In genomic region chr5:81610223-81610622, GRCm38 (mm10) we compare ENCODE assay signal across 11 mouse cellular contexts.
DNase-seq lines count a peak whose midpoint lies in the region; ATAC-seq and TF ChIP-seq lines count a peak whose summit lies in the region.
"Had no signal": no experiment of that assay in that cellular context is flagged by ENCODE, and none has a peak within 500 bp of the region (broad histone marks: within the 10 kb centered on the region; RNA-seq: fewer than 3 reads in every experiment).

No protein-coding gene starts in this region.

- 57% methylated on average over 5 of the region's 5 CpGs for WGBS in embryonic facial prominence, embryonic 14.5 days
- WGBS in embryonic facial prominence, embryonic 10.5 days = 76% methylated on average over 5 of the region's 5 CpGs
- WGBS in limb, embryonic 14.5 days = 65% methylated on average over 5 of the region's 5 CpGs
- 86% methylated on average over 5 of the region's 5 CpGs for WGBS in limb, embryonic 10.5 days
- 60% methylated on average over 5 of the region's 5 CpGs for WGBS in hindbrain, embryonic 16.5 days

- no peaks in the 10 kb centered on the region for H3K27me3 ChIP-seq in embryonic facial prominence, embryonic 14.5 days (replicated peaks; ENCODE audit: control insufficient read depth, insufficient read depth, low read length)
- no peaks in the 10 kb centered on the region for H3K27me3 ChIP-seq in embryonic facial prominence, embryonic 10.5 days (replicated peaks; ENCODE audit: low read depth, poor library complexity, severe bottlenecking)
- no peaks in the 10 kb centered on the region for H3K27me3 ChIP-seq in limb, embryonic 14.5 days (ENCODE audit: control insufficient read depth, insufficient read depth, low read length)
- H3K27me3 ChIP-seq in limb, embryonic 10.5 days (ENCODE audit: low read depth, poor library complexity, severe bottlenecking) = no peaks in the 10 kb centered on the region
- no peaks in the 10 kb centered on the region for H3K27me3 ChIP-seq in hindbrain, embryonic 16.5 days (replicated peaks; ENCODE audit: control insufficient read depth, insufficient read depth, low read length)
- H3K27me3 ChIP-seq: heart, embryonic 13.5 days; limb, embryonic 15.5 days had no signal

- no peak overlapping the region for H3K4me3 ChIP-seq in embryonic facial prominence, embryonic 14.5 days (ENCODE audit: low read depth, low read length)
- no peak overlapping the region for H3K4me3 ChIP-seq in embryonic facial prominence, embryonic 10.5 days
- H3K4me3 ChIP-seq in limb, embryonic 14.5 days (replicated peaks; ENCODE audit: low read length) = no peak overlapping the region
- no peak overlapping the region for H3K4me3 ChIP-seq in limb, embryonic 10.5 days
- H3K4me3 ChIP-seq in hindbrain, embryonic 16.5 days (ENCODE audit: low read length) = no peak overlapping the region
- H3K4me3 ChIP-seq: heart, embryonic 13.5 days; limb, embryonic 15.5 days had no signal

- no peaks in the 10 kb centered on the region for H3K36me3 ChIP-seq in embryonic facial prominence, embryonic 14.5 days (ENCODE audit: control insufficient read depth, insufficient read depth, low read length)
- no peaks in the 10 kb centered on the region for H3K36me3 ChIP-seq in embryonic facial prominence, embryonic 10.5 days (replicated peaks)
- H3K36me3 ChIP-seq in limb, embryonic 14.5 days (ENCODE audit: control insufficient read depth, insufficient read depth, low read length) = no peaks in the 10 kb centered on the region
- no peaks in the 10 kb centered on the region for H3K36me3 ChIP-seq in limb, embryonic 10.5 days
- no peaks in the 10 kb centered on the region for H3K36me3 ChIP-seq in hindbrain, embryonic 16.5 days (ENCODE audit: control insufficient read depth, insufficient read depth, low read length)
- H3K36me3 ChIP-seq: heart, embryonic 13.5 days; limb, embryonic 15.5 days had no signal

- H3K4me1 ChIP-seq in embryonic facial prominence, embryonic 14.5 days (ENCODE audit: control insufficient read depth, insufficient read depth, low read length) = no peaks in the 10 kb centered on the region
- H3K4me1 ChIP-seq in embryonic facial prominence, embryonic 10.5 days = no peaks in the 10 kb centered on the region
- peaks cover 7% of the 10 kb centered on the region; the same call in 1 of the 2 replicates for H3K4me1 ChIP-seq in limb, embryonic 14.5 days (ENCODE audit: control insufficient read depth, insufficient read depth, low read length)
- peaks cover 6% of the 10 kb centered on the region for H3K4me1 ChIP-seq in limb, embryonic 10.5 days
- H3K4me1 ChIP-seq in hindbrain, embryonic 16.5 days (ENCODE audit: control insufficient read depth, insufficient read depth, low read depth, low read length) = no peaks in the 10 kb centered on the region

- peak; percentile 40 for DNase-seq in embryonic facial prominence, embryonic 14.5 days (ENCODE audit: low spot score)
- no peak for DNase-seq in embryonic facial prominence, embryonic 10.5 days (ENCODE audit: low spot score)
- peak; percentile 15 for DNase-seq in limb, embryonic 14.5 days (ENCODE audit: low spot score)
- DNase-seq in limb, embryonic 10.5 days (ENCODE audit: low spot score) = no peak
- DNase-seq in cerebellum, adult 11 months = peak; percentile 6
- no peak for DNase-seq in heart, postnatal 14 days
- DNase-seq: kidney, adult 18-20 months had no signal

- no peak overlapping the region for H3K9ac ChIP-seq in embryonic facial prominence, embryonic 14.5 days (ENCODE audit: low read depth, low read length)
- no peak overlapping the region for H3K9ac ChIP-seq in limb, embryonic 14.5 days (ENCODE audit: low read depth, low read length, severe bottlenecking)
- no peak overlapping the region for H3K9ac ChIP-seq in hindbrain, embryonic 16.5 days (ENCODE audit: low read depth, low read length)
- H3K9ac ChIP-seq: heart, embryonic 13.5 days; limb, embryonic 15.5 days had no signal

- H3K27ac ChIP-seq in embryonic facial prominence, embryonic 14.5 days (replicated peaks; ENCODE audit: low read depth, low read length) = no peak overlapping the region
- no peak overlapping the region for H3K27ac ChIP-seq in embryonic facial prominence, embryonic 10.5 days (replicated peaks)
- H3K27ac ChIP-seq in limb, embryonic 14.5 days (replicated peaks; ENCODE audit: low read depth, low read length) = no peak overlapping the region
- H3K27ac ChIP-seq in limb, embryonic 10.5 days = no peak overlapping the region
- no peak overlapping the region for H3K27ac ChIP-seq in hindbrain, embryonic 16.5 days (ENCODE audit: low read depth, low read length)
- H3K27ac ChIP-seq: heart, embryonic 13.5 days; limb, embryonic 15.5 days had no signal

- peak; percentile 41; the same call in 1 of the 2 replicates for ATAC-seq in embryonic facial prominence, embryonic 14.5 days (ENCODE audit: low read depth)
- ATAC-seq in limb, embryonic 14.5 days (ENCODE audit: low FRiP score, low read depth) = no peak
- peak; percentile 89 for ATAC-seq in hindbrain, embryonic 16.5 days
- no peak for ATAC-seq in erythroblast, adult 5-6 weeks (replicated peaks; ENCODE audit: low FRiP score, poor library complexity, severe bottlenecking)

- no peaks in the 10 kb centered on the region for H3K9me3 ChIP-seq in embryonic facial prominence, embryonic 14.5 days (ENCODE audit: control insufficient read depth, low read length)
- no peaks in the 10 kb centered on the region for H3K9me3 ChIP-seq in embryonic facial prominence, embryonic 10.5 days
- H3K9me3 ChIP-seq in limb, embryonic 14.5 days (ENCODE audit: control insufficient read depth, low read length) = no peaks in the 10 kb centered on the region
- H3K9me3 ChIP-seq in limb, embryonic 10.5 days (replicated peaks) = no peaks in the 10 kb centered on the region
- no peaks in the 10 kb centered on the region for H3K9me3 ChIP-seq in hindbrain, embryonic 16.5 days (ENCODE audit: control insufficient read depth, low read length)
- H3K9me3 ChIP-seq: heart, embryonic 13.5 days; limb, embryonic 15.5 days had no signal

- TF ChIP-seq POLR2A in limb, embryonic 14.5 days (IDR thresholded peaks at IDR 0.05; ENCODE audit: borderline replicate concordance, extremely low read depth, insufficient read depth, insufficient read length) = no peak

- intact Hi-C loops in heart, postnatal 14 days (cut with DNase I) = no loop called here

- H3K4me2 ChIP-seq in embryonic facial prominence, embryonic 14.5 days (ENCODE audit: low read depth, low read length) = no peak overlapping the region
- H3K4me2 ChIP-seq in limb, embryonic 14.5 days (replicated peaks; ENCODE audit: low read depth, low read length, severe bottlenecking) = no peak overlapping the region
- no peak overlapping the region for H3K4me2 ChIP-seq in hindbrain, embryonic 16.5 days (ENCODE audit: low read length)
- H3K4me2 ChIP-seq: heart, embryonic 13.5 days; limb, embryonic 15.5 days had no signal

Comparison
In these comparisons a context has a peak if more than half of its experiments do, and no peak if none do; other contexts are left out.
1. DNase-seq: peak in embryonic facial prominence, embryonic 14.5 days (single experiment), limb, embryonic 14.5 days (single experiment) and cerebellum, adult 11 months (single experiment); none in embryonic facial prominence, embryonic 10.5 days (single experiment), limb, embryonic 10.5 days (single experiment) and heart, postnatal 14 days (0 of 2).
2. ATAC-seq: peak in embryonic facial prominence, embryonic 14.5 days (single experiment) and hindbrain, embryonic 16.5 days (single experiment); none in limb, embryonic 14.5 days (single experiment) and erythroblast, adult 5-6 weeks (single experiment).